Mouse (Mus musculus) ovary, adult 18-20 months (tissue): Measurements from ENCODE around the gene Adgrb2.

Experiments used
- DNase-seq: peaks from one replicate; pipeline ENCODE4 v3.0.0; 2022; ENCODE audit warnings: low spot score, mixed read lengths

Gene Adgrb2

GRCm38 (mm10) chr4:129984421-129985061 is at the start of gene Adgrb2:
Adgrb2 (plus strand) TSS chr4:129984870.
- no peak for DNase-seq

GRCm38 (mm10) chr4:129951359-129951821 is 33.3 kb upstream of the Adgrb2 start:
- no peak for DNase-seq

GRCm38 (mm10) chr4:129952241-129952810 is 32.3 kb upstream of the Adgrb2 start:
- no peak for DNase-seq

GRCm38 (mm10) chr4:129954527-129954926 is 30.1 kb upstream of the Adgrb2 start:
- DNase-seq: no peak

GRCm38 (mm10) chr4:129960180-129960944 is 24.3 kb upstream of the Adgrb2 start:
- DNase-seq: peak; percentile 78

DNA sequence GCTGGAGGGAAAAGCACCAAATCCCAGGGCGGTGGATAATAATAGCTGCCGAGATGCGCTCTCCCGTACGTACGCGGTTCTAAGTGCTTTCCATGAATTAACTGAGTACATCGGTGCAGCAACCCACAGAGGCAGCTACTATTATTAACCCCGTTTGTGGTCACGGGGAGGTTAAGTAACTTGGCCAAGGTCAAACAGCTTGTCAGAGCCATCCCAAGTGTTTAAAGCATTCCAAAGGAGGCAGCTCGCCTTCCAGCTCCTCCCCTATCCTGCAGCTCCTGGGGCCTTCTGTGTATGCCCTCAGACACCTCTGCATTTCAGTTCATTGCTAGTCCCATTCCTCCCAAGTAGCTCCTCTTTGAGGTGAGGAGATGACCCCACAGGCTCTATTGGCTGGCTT is 19.4 kb upstream of the Adgrb2 start:
- no peak for DNase-seq

GRCm38 (mm10) chr4:129966201-129966600 is 18.5 kb upstream of the Adgrb2 start:
- no peak for DNase-seq

- DNase-seq: no peak
Observed at GRCm38 (mm10) chr4:129967024-129968014, 17.4 kb upstream of the Adgrb2 start.

- no peak for DNase-seq
Observed at GRCm38 (mm10) chr4:129970168-129970567, 14.5 kb upstream of the Adgrb2 start.

DNA sequence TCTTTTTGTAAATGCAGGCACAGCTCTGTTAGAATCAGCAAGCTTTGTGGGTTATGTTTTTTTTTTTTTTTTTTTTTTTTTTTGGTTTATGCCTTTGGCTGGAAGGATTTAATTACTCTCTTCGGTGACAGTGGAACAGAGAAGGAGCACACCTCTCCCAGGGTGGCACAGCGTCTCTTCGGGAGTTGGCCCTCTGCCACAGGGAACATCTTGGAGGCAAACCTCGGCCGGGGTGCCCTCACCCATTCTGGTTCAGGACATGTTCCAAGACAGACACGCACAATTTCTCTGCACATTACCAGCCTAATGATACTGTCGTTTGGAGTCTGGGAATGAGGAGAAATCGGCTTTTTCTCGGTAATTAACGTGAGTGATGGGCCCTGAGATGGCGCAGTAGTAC is 13.8 kb upstream of the Adgrb2 start:
- DNase-seq: no peak

- DNase-seq: no peak
Observed at GRCm38 (mm10) chr4:129971989-129972388, 12.7 kb upstream of the Adgrb2 start.

DNA sequence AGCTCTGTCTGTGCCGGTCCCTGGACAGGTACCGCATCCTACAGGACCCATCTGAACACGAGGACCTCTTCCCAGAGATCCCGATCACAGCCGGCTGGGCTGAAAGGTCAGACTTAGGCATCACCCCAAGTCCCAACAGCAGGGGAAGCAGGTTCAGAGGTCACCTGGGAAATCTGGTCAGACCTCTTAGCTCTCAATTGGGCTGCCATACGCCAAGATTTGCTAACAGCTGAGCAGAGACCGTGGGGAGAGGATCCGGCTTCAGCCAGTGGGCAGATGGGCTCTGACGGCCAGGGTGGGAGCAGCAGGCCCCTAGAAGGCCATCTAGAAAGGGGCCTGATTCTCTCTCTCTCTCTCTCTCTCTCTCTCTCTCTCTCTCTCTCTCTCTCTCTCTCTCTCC is 10.4 kb upstream of the Adgrb2 start:
- DNase-seq: no peak

- DNase-seq: no peak
Observed at GRCm38 (mm10) chr4:129977256-129977655, 7.4 kb upstream of the Adgrb2 start.

DNA sequence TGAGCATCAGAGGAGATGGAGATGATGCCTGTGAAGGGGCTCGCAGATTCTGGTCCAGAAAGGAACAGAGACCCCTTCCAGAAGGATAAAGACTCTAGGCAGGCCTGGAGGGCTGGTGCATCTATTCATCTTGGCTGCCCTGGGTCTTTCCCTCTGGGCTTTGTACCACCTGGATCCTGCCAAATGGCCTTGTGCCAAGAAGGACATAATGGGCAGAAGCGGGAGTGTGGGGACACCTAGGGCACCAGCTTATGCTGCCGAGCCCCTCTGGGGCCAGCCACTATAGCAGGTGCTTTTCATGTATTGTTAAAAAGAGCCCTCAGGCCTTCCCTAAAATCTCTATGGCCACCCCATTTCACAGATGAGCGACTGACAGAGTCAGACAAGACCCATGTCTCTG is 6.4 kb upstream of the Adgrb2 start:
- no peak for DNase-seq

GRCm38 (mm10) chr4:129978930-129979329 is 5.7 kb upstream of the Adgrb2 start:
- DNase-seq: no peak

DNA sequence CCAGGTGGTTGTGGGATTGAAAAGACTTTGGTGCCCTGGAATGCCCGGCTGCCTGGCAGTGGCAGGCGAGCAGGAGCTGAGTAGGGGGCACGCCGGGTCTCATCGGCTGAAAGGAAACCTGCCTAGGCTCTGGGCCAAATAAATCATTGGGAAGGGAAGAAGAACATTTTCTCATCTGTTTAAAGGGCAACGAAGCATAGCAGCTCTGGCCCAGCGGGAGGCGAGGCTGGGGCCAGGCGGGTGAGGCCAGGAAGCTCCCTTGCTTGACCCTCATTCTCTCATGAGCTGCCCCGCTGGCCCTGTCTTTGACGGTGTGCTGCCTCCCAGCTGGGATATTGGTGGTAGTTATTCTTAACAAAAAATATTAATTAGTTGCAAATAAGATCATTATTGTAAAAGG is 3.0 kb upstream of the Adgrb2 start:
- DNase-seq: no peak

DNA sequence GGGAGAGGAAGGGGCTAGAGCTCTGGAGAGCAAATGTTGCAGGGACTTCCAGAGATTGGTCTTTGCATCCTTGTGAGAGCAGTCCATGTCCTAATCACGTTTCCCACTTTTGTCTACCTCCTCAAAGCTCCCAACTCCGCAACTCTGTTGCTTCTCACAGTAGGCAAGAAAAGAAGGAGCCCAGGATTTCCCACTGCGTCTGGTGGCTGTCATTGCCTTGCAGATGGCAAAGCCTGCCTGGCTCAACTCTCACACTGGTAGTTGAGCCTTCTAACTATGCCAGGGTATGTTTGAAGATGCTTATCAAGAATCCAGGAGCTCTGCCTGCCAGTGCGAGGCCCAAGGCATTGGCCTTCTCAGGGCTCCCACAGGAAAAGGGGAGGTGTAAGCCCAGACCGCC is 1.6 kb upstream of the Adgrb2 start:
- no peak for DNase-seq

- peak; percentile 58 for DNase-seq
Observed at GRCm38 (mm10) chr4:129983764-129984420, 778 bp upstream of the Adgrb2 start.

GRCm38 (mm10) chr4:129985161-129985670 is 546 bp downstream of the Adgrb2 start:
- no peak for DNase-seq

DNA sequence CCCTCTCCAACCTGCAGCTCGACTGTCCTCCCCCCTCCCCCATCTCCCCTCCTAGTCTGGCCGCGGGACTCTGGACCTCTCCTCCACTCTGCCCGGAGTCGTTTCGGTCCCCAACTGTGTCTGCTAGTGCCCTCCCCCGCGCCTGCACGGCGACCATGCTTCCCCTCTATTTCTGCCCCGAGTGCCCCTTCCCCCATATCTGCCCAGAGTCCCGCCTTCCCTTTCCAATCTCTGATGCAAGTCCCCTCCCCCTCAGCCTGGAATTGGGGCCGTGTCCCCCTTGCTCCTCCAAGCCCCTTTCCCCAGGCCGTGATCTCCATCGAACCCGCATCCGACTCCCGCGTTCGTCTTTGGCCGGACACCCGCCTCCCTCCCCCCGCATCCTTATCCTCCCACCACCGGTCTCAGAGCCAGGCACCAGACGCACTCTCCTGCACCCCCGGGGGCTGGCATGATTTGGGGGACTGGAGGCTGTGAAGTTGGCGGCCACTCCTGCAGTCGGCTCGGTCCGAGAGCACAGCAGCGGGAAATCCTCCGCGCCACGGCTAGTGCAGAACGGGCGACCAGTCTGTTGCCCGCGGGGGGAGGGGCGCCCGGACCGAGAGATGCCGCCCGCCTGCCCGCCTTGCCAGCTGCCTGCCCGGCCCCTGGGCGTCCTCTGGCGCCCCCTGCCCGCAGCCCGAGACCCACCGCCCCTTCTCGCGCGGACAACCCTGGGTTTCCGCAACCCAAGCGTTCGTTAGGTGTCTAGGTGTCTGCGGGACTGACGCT is 1.2 kb downstream of the Adgrb2 start:
- DNase-seq: peak; percentile 48
